Mouse (Mus musculus): ENCODE data around the gene Rpl28.

- TF ChIP-seq TCF12 (IDR thresholded peaks at IDR 0.05; ENCODE audit: insufficient read depth, poor library complexity, severe bottlenecking) (no peak), USF1 (IDR thresholded peaks at IDR 0.05; ENCODE audit: low read depth) (no peak), MAX (IDR thresholded peaks at IDR 0.05; ENCODE audit: low read depth) (no peak), REST (IDR thresholded peaks at IDR 0.05; ENCODE audit: insufficient read depth, insufficient read length) (no peak), POLR2A (IDR thresholded peaks at IDR 0.05; ENCODE audit: insufficient read length, low read depth) (no peak), SRF (IDR thresholded peaks at IDR 0.05; ENCODE audit: control insufficient read depth, insufficient read length, low read depth) (no peak), MYOD1 (IDR thresholded peaks at IDR 0.05; ENCODE audit: control insufficient read depth in 1 of 3, insufficient read length in 2 of 3, low read depth in 2 of 3) (no peak), E2F4 (IDR thresholded peaks at IDR 0.05; ENCODE audit: insufficient read depth) (no peak)
Observed at GRCm38 (mm10) chr7:4802247-4802646, 9.6 kb downstream of the Rpl28 start.
